Mouse (Mus musculus) spleen, postnatal 14 days (tissue): ENCODE measurements at regions not wholly inside any gene's neighbourhood (a gene's known extent, or its start where the extent isn't known, plus 50 kb on each side); places are given as distances from the start of the nearest gene placed in this dataset.

Experiments used
- DNase-seq, 2 experiments: peaks; one replicate each; pipeline ENCODE4 v3.0.0; 2021 to 2022; ENCODE audit warnings: low spot score in 2 of 2

- DNase-seq, result no peak
Measured at GRCm38 (mm10) chr11:111444791-111445190, 378.8 kb downstream of the Kcnj2 start.

- no peak for DNase-seq
Measured at GRCm38 (mm10) chr11:111445764-111446163, 379.8 kb downstream of the Kcnj2 start.

GRCm38 (mm10) chr11:111450811-111451494 lies 385.0 kb downstream of the Kcnj2 start:
- DNase-seq, result no peak

GRCm38 (mm10) chr11:111460046-111460445 lies 394.1 kb downstream of the Kcnj2 start:
- DNase-seq, result no peak

GRCm38 (mm10) chr11:111484981-111485380 lies 419.0 kb downstream of the Kcnj2 start:
- DNase-seq, result no peak

- no peak for DNase-seq
Measured at GRCm38 (mm10) chr11:111512471-111512870, 446.5 kb downstream of the Kcnj2 start.

GRCm38 (mm10) chr11:111522716-111523115 lies 456.8 kb downstream of the Kcnj2 start:
- DNase-seq, result no peak

GRCm38 (mm10) chr11:111523465-111523864 lies 457.5 kb downstream of the Kcnj2 start:
- DNase-seq, result peak in 1 of 2 experiments; percentile 19

- no peak for DNase-seq
Measured at GRCm38 (mm10) chr11:111526010-111526742, 460.2 kb downstream of the Kcnj2 start.

GRCm38 (mm10) chr11:111529591-111529990 lies 463.6 kb downstream of the Kcnj2 start:
- DNase-seq, result no peak

- DNase-seq, result no peak
Measured at GRCm38 (mm10) chr11:111530912-111531311, 464.9 kb downstream of the Kcnj2 start.

- DNase-seq, result no peak
Measured at GRCm38 (mm10) chr11:111532457-111532856, 466.5 kb downstream of the Kcnj2 start.

- DNase-seq, result peak in 1 of 2 experiments; percentile 8
Measured at GRCm38 (mm10) chr11:111536040-111536836, 470.3 kb downstream of the Kcnj2 start.

- no peak for DNase-seq
Measured at GRCm38 (mm10) chr11:111537654-111538053, 471.7 kb downstream of the Kcnj2 start.

GRCm38 (mm10) chr11:111539960-111540359 lies 474.0 kb downstream of the Kcnj2 start:
- no peak for DNase-seq

- DNase-seq, result no peak
Measured at GRCm38 (mm10) chr11:111545291-111545690, 479.3 kb downstream of the Kcnj2 start.

GRCm38 (mm10) chr11:111555131-111555530 lies 489.2 kb downstream of the Kcnj2 start:
- DNase-seq, result no peak

- DNase-seq, result no peak
Measured at GRCm38 (mm10) chr11:111555615-111556014, 489.7 kb downstream of the Kcnj2 start.

- no peak for DNase-seq
Measured at GRCm38 (mm10) chr11:111558302-111559140, 492.6 kb downstream of the Kcnj2 start.

GRCm38 (mm10) chr11:111563171-111563570 lies 497.2 kb downstream of the Kcnj2 start:
- DNase-seq, result no peak

- no peak for DNase-seq
Measured at GRCm38 (mm10) chr11:111568041-111568440, 502.1 kb downstream of the Kcnj2 start.
